Mouse (Mus musculus): Measurements from ENCODE around the gene Fkbp9. TPM values are rescaled to one million over a fixed set of nuclear protein-coding genes. Genes with fewer than 3 reads are reported as not detected.

Fkbp9 gene
- total RNA-seq, 1 experiment = 204 TPM

- H3K27ac ChIP-seq (ENCODE audit: insufficient read depth, low read depth, low read length, poor library complexity, severe bottlenecking) = no peak overlapping the region
- TF ChIP-seq ZC3H11A (IDR thresholded peaks at IDR 0.05; ENCODE audit: borderline replicate concordance, low read depth, low read length) (peak; percentile 84), ZNF384 (IDR thresholded peaks at IDR 0.05; ENCODE audit: low read depth, low read length) (no peak)
- no peak for DNase-seq (ENCODE audit: low read depth, low spot score)
Observed at GRCm38 (mm10) chr6:56808656-56809055, 23.2 kb upstream of the Fkbp9 start.

GRCm38 (mm10) chr6:56813332-56813731 lies 18.5 kb upstream of the Fkbp9 start:
- Histone ChIP-seq H3K4me1 (ENCODE audit: control insufficient read depth in 2 of 2, insufficient read depth in 2 of 2, low read length in 2 of 2, poor library complexity in 1 of 2) (no peaks in the 10 kb centered on the region), H3K4me3 (ENCODE audit: insufficient read depth in 1 of 2, low read depth in 1 of 2, low read length in 2 of 2, poor library complexity in 1 of 2, severe bottlenecking in 1 of 2) (no peak overlapping the region), H3K36me3 (ENCODE audit: control insufficient read depth, insufficient read depth, low read length, poor library complexity, severe bottlenecking) (no peaks in the 10 kb centered on the region), H3K27ac (ENCODE audit: insufficient read depth, low read depth, low read length, poor library complexity, severe bottlenecking) (no peak overlapping the region), H3K9me3 (ENCODE audit: control insufficient read depth, insufficient read depth, low read depth, low read length) (no peaks in the 10 kb centered on the region), H3K9ac (ENCODE audit: insufficient read depth, low read depth, low read length, poor library complexity, severe bottlenecking) (no peak overlapping the region)
- TF ChIP-seq ZNF384 (IDR thresholded peaks at IDR 0.05; ENCODE audit: low read depth, low read length) = no peak
- TF ChIP-seq ZC3H11A (IDR thresholded peaks at IDR 0.05; ENCODE audit: borderline replicate concordance, low read depth, low read length) = no peak
- TF ChIP-seq HCFC1 (IDR thresholded peaks at IDR 0.05; ENCODE audit: borderline replicate concordance, insufficient read depth, low read length) = no peak
- TF ChIP-seq CHD2 (IDR thresholded peaks at IDR 0.05; ENCODE audit: low read depth, low read length) = no peak
- TF ChIP-seq MAFK (IDR thresholded peaks at IDR 0.05; ENCODE audit: insufficient read depth, low read depth, low read length) = no peak
- DNase-seq (ENCODE audit: low read depth, low spot score) = no peak
- in situ Hi-C loops (cut with MboI; ENCODE audit: low sequenced_read_pairs in 2 of 2, unreplicated experiment in 2 of 2) = loop anchor here in 1 of 2 experiments (25.0 kb wide), 1 partner anchor 724 kb away; the partner anchor contains the start of gene Ppm1k

More at GRCm38 (mm10) chr6:56808656-56809055, 23.2 kb upstream of the Fkbp9 start:
- no peaks in the 10 kb centered on the region for H3K36me3 ChIP-seq (ENCODE audit: control insufficient read depth, insufficient read depth, low read length, poor library complexity, severe bottlenecking)
- no peaks in the 10 kb centered on the region for H3K4me1 ChIP-seq (ENCODE audit: control insufficient read depth in 2 of 2, insufficient read depth in 2 of 2, low read length in 2 of 2, poor library complexity in 1 of 2)
- no peak overlapping the region for H3K4me3 ChIP-seq (ENCODE audit: insufficient read depth in 1 of 2, low read depth in 1 of 2, low read length in 2 of 2, poor library complexity in 1 of 2, severe bottlenecking in 1 of 2)
- no peak overlapping the region for H3K9ac ChIP-seq (ENCODE audit: insufficient read depth, low read depth, low read length, poor library complexity, severe bottlenecking)
- in situ Hi-C loops (cut with MboI; ENCODE audit: low sequenced_read_pairs in 2 of 2, unreplicated experiment in 2 of 2) = loop anchor here in 1 of 2 experiments (10.0 to 25.0 kb wide), 2 partner anchors 96 to 729 kb away; partner anchors contain the start of gene Ppm1k
- H3K9me3 ChIP-seq (ENCODE audit: control insufficient read depth, insufficient read depth, low read depth, low read length) = no peaks in the 10 kb centered on the region

GRCm38 (mm10) chr6:56818436-56819123 lies 13.3 kb upstream of the Fkbp9 start:
- Histone ChIP-seq H3K9ac (ENCODE audit: insufficient read depth, low read depth, low read length, poor library complexity, severe bottlenecking) (no peak overlapping the region), H3K27ac (ENCODE audit: insufficient read depth, low read depth, low read length, poor library complexity, severe bottlenecking) (no peak overlapping the region), H3K36me3 (ENCODE audit: control insufficient read depth, insufficient read depth, low read length, poor library complexity, severe bottlenecking) (no peaks in the 10 kb centered on the region), H3K4me3 (ENCODE audit: insufficient read depth in 1 of 2, low read depth in 1 of 2, low read length in 2 of 2, poor library complexity in 1 of 2, severe bottlenecking in 1 of 2) (no peak overlapping the region), H3K9me3 (ENCODE audit: control insufficient read depth, insufficient read depth, low read depth, low read length) (no peaks in the 10 kb centered on the region), H3K4me1 (ENCODE audit: control insufficient read depth in 2 of 2, insufficient read depth in 2 of 2, low read length in 2 of 2, poor library complexity in 1 of 2) (no peaks in the 10 kb centered on the region)
- in situ Hi-C loops (cut with MboI; ENCODE audit: low sequenced_read_pairs in 2 of 2, unreplicated experiment in 2 of 2) = loop anchor here in 1 of 2 experiments (25.0 kb wide), 1 partner anchor 719 kb away; the partner anchor contains the start of gene Ppm1k
- no peak for TF ChIP-seq CHD2 (IDR thresholded peaks at IDR 0.05; ENCODE audit: low read depth, low read length)
- DNase-seq (ENCODE audit: low read depth, low spot score) = no peak

- in situ Hi-C loops (cut with MboI; ENCODE audit: low sequenced_read_pairs in 2 of 2, unreplicated experiment in 2 of 2) = loop anchor here in 1 of 2 experiments (25.0 kb wide), 1 partner anchor 718 kb away; the partner anchor contains the start of gene Ppm1k
- Histone ChIP-seq H3K9me3 (ENCODE audit: control insufficient read depth, insufficient read depth, low read depth, low read length) (no peaks in the 10 kb centered on the region), H3K4me3 (ENCODE audit: insufficient read depth in 1 of 2, low read depth in 1 of 2, low read length in 2 of 2, poor library complexity in 1 of 2, severe bottlenecking in 1 of 2) (no peak overlapping the region), H3K9ac (ENCODE audit: insufficient read depth, low read depth, low read length, poor library complexity, severe bottlenecking) (no peak overlapping the region), H3K27ac (ENCODE audit: insufficient read depth, low read depth, low read length, poor library complexity, severe bottlenecking) (no peak overlapping the region), H3K4me1 (ENCODE audit: control insufficient read depth in 2 of 2, insufficient read depth in 2 of 2, low read length in 2 of 2, poor library complexity in 1 of 2) (no peaks in the 10 kb centered on the region), H3K36me3 (ENCODE audit: control insufficient read depth, insufficient read depth, low read length, poor library complexity, severe bottlenecking) (no peaks in the 10 kb centered on the region)
- no peak for DNase-seq (ENCODE audit: low read depth, low spot score)
- TF ChIP-seq ZNF384 (IDR thresholded peaks at IDR 0.05; ENCODE audit: low read depth, low read length) (no peak), MAFK (IDR thresholded peaks at IDR 0.05; ENCODE audit: insufficient read depth, low read depth, low read length) (no peak), CHD2 (IDR thresholded peaks at IDR 0.05; ENCODE audit: low read depth, low read length) (no peak), HCFC1 (IDR thresholded peaks at IDR 0.05; ENCODE audit: borderline replicate concordance, insufficient read depth, low read length) (no peak), ZC3H11A (IDR thresholded peaks at IDR 0.05; ENCODE audit: borderline replicate concordance, low read depth, low read length) (no peak)
Observed at GRCm38 (mm10) chr6:56819124-56819487, 12.8 kb upstream of the Fkbp9 start.

GRCm38 (mm10) chr6:56825657-56826056 lies 6.2 kb upstream of the Fkbp9 start:
- Histone ChIP-seq H3K9me3 (ENCODE audit: control insufficient read depth, insufficient read depth, low read depth, low read length) (no peaks in the 10 kb centered on the region), H3K4me1 (ENCODE audit: control insufficient read depth in 2 of 2, insufficient read depth in 2 of 2, low read length in 2 of 2, poor library complexity in 1 of 2) (no peaks in the 10 kb centered on the region), H3K36me3 (ENCODE audit: control insufficient read depth, insufficient read depth, low read length, poor library complexity, severe bottlenecking) (no peaks in the 10 kb centered on the region), H3K4me3 (ENCODE audit: insufficient read depth in 1 of 2, low read depth in 1 of 2, low read length in 2 of 2, poor library complexity in 1 of 2, severe bottlenecking in 1 of 2) (no peak overlapping the region), H3K9ac (ENCODE audit: insufficient read depth, low read depth, low read length, poor library complexity, severe bottlenecking) (no peak overlapping the region), H3K27ac (ENCODE audit: insufficient read depth, low read depth, low read length, poor library complexity, severe bottlenecking) (no peak overlapping the region)
- no peak for TF ChIP-seq ZNF384 (IDR thresholded peaks at IDR 0.05; ENCODE audit: low read depth, low read length)
- no peak for TF ChIP-seq HCFC1 (IDR thresholded peaks at IDR 0.05; ENCODE audit: borderline replicate concordance, insufficient read depth, low read length)
- TF ChIP-seq CHD2 (IDR thresholded peaks at IDR 0.05; ENCODE audit: low read depth, low read length) = no peak
- TF ChIP-seq ZC3H11A (IDR thresholded peaks at IDR 0.05; ENCODE audit: borderline replicate concordance, low read depth, low read length) = no peak
- TF ChIP-seq MAFK (IDR thresholded peaks at IDR 0.05; ENCODE audit: insufficient read depth, low read depth, low read length) = no peak
- no peak for DNase-seq (ENCODE audit: low read depth, low spot score)
- in situ Hi-C loops (cut with MboI; ENCODE audit: low sequenced_read_pairs in 2 of 2, unreplicated experiment in 2 of 2) = no loop called here

Measured in ES-E14 (cell line).